Mouse (Mus musculus) left cerebral cortex, postnatal 14 days (tissue): ENCODE measurements around the gene Notch4. TPM values are rescaled to one million over a fixed set of nuclear protein-coding genes. Genes with fewer than 3 reads are reported as not detected.
A peak's percentile ranks its signal among the peaks of the same experiment; 100 is the strongest.
"Not testable (repeated sequence)": the region's sequence is repeated elsewhere in the genome, so short reads cannot be mapped to it uniquely, and the experiment has no call there.

Source experiments
- DNase-seq, 2 experiments: peaks; one replicate each; pipeline ENCODE4 v3.0.0; 2021 to 2022; ENCODE audit warnings: low spot score in 2 of 2, mixed read lengths in 1 of 2
- intact Hi-C: fragments of 180-260 bp; cut with DNase I; formaldehyde crosslinking; loops from one replicate; pipeline ENCODE4 v1.15.1; 2025
- long read RNA-seq, 2 experiments: library from polyadenylated mRNA; stranded (forward); transcript quantifications; one replicate each; pipeline ENCODE4 v2.0.0; 2021
- total RNA-seq, 2 experiments: library from RNA; stranded (reverse); gene quantifications; 2 replicates each; pipeline ENCODE4 v1.2.3; 2021

Gene Notch4
- 10 to 100 TPM; 10.0 to 10.9 TPM for total RNA-seq
- long read RNA-seq, experiment 1, full-length matches to known transcripts = 1 of 3 reads
- long read RNA-seq, experiment 1, partial matches to known transcripts = 1 of 3 reads
- long read RNA-seq, experiment 1, other reads (novel, unspliced or antisense) = 1 of 3 reads
- long read RNA-seq, experiment 2, full-length matches to known transcripts = 3 of 8 reads
- long read RNA-seq, experiment 2, partial matches to known transcripts = 4 of 8 reads
- long read RNA-seq, experiment 2, other reads (novel, unspliced or antisense) = 1 of 8 reads

- intact Hi-C loops = no loop called here
- DNase-seq = no peak
These were observed at the start of gene Notch4 for GRCm38 (mm10) chr17:34564003-34564421. Notch4 (plus strand) TSS chr17:34564268.

DNA sequence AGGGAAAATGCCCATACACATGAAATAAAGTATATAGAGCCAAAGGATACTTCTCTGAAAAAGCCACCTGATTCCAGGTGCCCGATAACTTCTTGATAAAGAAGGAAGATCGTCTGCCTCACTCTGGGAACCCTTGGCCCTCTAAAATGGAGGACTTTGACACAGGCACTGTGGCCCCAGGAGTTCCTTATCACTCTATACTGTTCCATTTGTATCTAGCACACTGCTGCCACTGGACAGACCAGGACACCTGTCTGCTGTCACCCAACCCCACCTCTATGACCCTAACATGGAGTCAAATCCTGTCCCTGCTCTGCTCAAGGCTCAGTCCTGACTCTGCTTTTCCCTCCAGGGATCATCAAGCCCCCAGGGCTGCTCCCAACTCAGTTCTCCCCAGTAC lies 47.6 kb upstream of the Notch4 start:
- DNase-seq = no peak
- intact Hi-C loops = no loop called here

GRCm38 (mm10) chr17:34517252-34517651 lies 46.8 kb upstream of the Notch4 start, which contains the start of gene Btnl6:
Btnl6 (minus strand) TSS chr17:34517352.
- DNase-seq = no peak
- intact Hi-C loops = no loop called here

GRCm38 (mm10) chr17:34517795-34518194 lies 46.3 kb upstream of the Notch4 start:
- intact Hi-C loops = no loop called here
- no peak for DNase-seq

DNA sequence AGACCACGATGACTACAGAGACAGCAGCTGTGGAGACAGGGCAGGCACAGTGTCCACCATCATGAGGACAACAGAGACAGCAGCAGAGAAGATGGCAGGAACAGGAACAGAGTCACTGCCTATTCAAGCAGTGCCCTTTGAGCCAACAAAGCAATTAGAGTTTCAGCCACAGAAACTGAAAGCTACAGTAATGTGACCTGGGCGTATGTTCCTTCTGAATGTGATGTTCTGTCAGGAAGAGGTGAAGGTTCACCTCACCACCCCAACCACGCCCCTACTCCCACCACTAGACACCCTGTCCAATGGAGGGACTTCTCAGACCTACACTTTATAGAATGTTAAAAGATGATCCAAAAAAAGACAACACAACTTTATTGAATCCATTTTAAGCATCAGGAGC lies 45.5 kb upstream of the Notch4 start:
- intact Hi-C loops, DNase-seq: not testable (repeated sequence)

GRCm38 (mm10) chr17:34519001-34519400 lies 45.1 kb upstream of the Notch4 start:
- DNase-seq = no peak
- intact Hi-C loops = no loop called here

DNA sequence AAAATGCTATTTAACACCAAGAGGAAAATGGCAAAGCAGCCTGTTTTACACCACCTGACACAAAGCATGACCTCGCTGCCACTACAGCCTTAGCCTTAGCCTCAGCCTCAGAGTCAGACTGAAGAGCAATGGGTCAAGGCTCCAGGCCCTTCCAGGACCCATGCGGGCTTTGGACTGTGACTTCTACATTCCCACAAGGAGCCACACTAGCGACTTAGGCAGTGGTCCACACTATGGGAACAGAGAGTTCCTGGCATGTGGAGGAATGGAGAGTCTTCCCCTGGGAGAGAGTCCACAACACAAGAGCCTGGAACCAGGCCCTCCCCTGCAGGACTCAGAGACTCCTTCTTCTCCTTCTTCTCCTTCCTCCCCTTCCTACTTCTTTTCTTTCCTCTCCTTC lies 31.4 kb upstream of the Notch4 start:
- intact Hi-C loops = no loop called here
- DNase-seq = no peak

- DNase-seq = not testable (repeated sequence)
These were observed 20.5 kb upstream of the Notch4 start for GRCm38 (mm10) chr17:34543567-34543966.

GRCm38 (mm10) chr17:34546797-34547196 lies 17.3 kb upstream of the Notch4 start:
- DNase-seq = no peak
- intact Hi-C loops = no loop called here

More at GRCm38 (mm10) chr17:34543567-34543966, 20.5 kb upstream of the Notch4 start:
- intact Hi-C loops = not testable (repeated sequence)

DNA sequence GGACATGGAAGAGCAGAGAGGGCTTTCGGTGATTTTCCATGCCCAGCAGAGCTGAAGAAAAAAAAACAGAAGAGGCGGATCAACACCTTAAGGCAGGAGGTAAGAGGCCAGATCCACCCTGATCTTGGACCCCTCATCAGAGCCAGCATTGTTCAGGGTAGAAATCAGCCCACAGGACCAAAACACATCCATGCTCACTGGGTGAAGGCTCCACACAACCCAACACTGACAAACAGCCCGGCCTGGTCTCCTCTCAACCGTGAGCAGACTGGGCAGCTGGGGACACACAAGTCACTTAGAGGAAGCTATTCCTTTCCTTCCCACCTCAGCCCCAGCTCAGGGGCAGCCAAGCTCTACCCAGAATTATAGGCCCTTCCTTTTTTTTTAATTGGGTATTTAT lies 16.5 kb upstream of the Notch4 start:
- intact Hi-C loops = no loop called here
- no peak for DNase-seq

DNA sequence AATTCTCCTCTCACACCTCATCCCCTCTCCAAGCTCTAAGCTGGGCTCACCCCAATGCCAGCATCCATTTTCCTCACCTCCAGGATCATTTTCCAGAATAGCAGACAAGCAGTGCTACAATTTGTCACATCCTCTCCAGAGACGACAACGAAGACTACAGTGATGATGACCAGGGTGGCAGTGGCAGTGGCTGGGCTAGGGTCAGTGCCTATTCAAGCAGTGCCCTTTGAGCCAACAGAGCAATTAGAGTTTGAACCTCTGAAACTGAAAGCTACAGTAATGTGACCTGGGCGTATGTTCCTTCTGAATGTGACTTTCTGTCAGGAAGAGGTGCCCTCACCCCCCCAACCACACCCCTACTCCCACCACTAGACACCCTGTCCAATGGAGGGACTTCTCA lies 14.9 kb upstream of the Notch4 start:
- no peak for DNase-seq
- intact Hi-C loops = no loop called here

DNA sequence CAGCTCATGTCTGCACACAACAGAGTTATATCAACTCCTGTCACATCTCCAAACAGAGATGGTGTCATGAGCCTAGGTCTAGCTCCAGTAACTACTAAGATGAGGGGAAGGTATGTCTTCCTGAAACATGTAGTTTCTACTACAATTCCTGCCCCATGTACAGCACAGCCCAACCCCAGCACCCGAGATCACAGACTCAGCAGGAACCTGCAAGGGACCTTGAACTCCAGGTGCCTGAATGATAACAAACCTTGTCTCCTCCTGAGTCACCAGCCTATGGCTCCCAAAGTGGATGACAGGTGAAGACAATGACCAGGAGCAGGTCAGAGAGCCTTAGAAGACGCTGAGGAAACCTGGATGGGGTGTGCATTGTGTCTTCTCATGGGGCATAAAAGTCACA lies 14.2 kb upstream of the Notch4 start:
- no peak for DNase-seq
- intact Hi-C loops = no loop called here

DNA sequence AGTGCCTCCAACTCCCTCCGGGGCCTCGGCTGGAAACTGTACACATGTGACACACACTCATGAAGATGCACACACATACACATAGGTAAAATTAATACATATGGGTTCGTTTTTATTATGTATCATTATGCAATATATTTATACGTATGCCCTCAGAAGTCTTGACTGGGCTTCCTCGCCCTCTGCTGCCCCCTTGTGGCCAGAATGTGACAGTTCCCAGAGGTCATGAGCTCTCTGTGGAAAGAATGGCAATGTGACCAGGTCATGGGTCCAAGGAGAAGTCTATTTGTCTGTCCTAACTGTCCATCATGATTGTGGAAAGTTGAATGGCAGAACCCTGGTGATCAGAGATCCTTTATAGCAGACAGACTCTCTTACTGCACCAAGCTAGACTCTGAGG lies 8.6 kb upstream of the Notch4 start:
- intact Hi-C loops = loop anchor here (5.0 kb wide), 1 partner anchor 113 kb away; no protein-coding TSS in a partner anchor

DNA sequence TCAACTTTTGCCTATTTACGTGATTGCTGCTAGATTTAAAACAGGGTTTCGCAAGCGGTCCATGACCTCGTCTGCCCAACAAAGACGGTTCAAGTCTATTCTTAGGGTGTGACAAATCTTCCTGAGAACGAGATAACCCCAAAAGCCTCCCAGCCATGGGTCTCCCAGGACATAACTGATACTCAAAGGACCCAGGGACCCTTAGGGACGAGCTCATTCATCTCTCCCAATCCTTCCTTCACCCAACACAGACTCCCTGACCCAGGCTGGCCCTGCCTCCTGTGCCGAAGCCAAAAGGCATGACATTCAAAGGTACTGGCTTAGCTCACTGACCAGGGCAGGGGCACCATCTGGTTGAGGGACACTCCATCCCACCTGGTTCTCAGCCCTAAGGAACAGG lies 7.7 kb upstream of the Notch4 start:
- intact Hi-C loops = loop anchor here (5.0 kb wide), 1 partner anchor 114 kb away; no protein-coding TSS in a partner anchor
- no peak for DNase-seq

More for the DNA sequence above, 8.6 kb upstream of the Notch4 start:
- peak; percentile 55 to 76 for DNase-seq

GRCm38 (mm10) chr17:34557411-34557810 lies 6.7 kb upstream of the Notch4 start:
- intact Hi-C loops = loop anchor here (5.0 kb wide), 1 partner anchor 115 kb away; no protein-coding TSS in a partner anchor
- no peak for DNase-seq

DNA sequence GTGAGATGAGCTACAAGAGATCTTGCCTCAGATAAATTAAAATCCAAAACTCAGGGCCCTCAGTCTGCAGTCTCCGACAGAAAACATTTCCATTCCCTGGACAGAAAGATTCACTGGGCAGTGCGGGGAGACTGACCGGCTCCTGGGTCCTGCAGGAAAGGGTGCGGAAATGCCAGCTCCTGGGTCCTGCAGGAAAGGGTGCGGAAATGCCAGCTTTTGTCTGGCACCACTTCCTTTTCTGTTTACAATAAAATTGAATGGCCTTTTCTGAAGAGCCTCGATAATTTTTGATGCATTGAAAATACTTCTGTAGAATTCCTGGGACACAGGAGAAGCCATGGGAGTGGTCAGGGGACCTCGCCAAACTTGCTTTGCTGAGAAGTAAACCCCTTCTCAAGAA lies 5.0 kb upstream of the Notch4 start:
- no peak for DNase-seq
- intact Hi-C loops = loop anchor here (5.0 kb wide), 1 partner anchor 117 kb away; no protein-coding TSS in a partner anchor

- intact Hi-C loops = loop anchor here (5.0 kb wide), 1 partner anchor 118 kb away; no protein-coding TSS in a partner anchor
- DNase-seq = no peak
These were observed 4.2 kb upstream of the Notch4 start for GRCm38 (mm10) chr17:34559895-34560294.

- no peak for DNase-seq
- intact Hi-C loops = no loop called here
These were observed 3.6 kb upstream of the Notch4 start for GRCm38 (mm10) chr17:34560438-34560837.

DNA sequence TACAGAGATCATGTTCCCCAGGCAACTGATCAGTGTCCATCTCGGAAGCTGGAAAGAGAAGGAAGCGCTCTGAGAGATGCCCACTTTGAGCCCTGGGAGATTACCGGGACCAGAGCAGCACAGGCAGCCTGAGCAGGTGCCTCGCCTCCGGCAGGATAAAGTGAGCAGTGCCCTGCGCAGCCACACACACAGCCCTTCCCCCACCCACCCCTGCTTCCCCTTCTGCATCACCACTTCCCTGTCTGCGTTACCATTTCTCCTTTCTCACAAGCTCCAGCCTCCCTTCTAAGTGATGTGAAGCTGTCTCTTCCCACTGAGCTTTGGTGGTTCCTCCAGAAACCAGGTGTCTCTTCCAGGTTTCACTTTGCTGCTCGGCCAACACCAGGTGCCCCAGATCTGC lies 2.9 kb upstream of the Notch4 start:
- intact Hi-C loops = no loop called here
- no peak for DNase-seq

DNA sequence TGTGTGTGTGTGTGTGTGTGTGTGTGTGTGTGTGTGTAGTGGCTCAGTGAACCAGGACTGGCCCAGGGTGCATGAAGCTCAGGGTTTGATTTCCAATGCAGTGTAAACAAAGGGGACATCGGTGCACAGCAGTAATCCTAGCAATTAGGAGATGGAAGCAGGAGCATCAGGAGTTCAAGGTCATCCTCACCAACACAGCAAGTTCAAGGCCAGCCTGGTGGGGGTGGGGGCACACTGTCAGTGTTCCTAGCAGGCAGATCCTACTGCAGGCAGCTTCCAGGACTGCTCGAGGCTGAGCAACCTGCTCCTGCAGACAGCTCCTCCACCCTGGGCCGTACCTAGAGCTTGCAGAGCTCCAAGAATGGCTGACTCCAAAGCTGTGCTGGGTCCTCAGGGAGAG lies 1.5 kb upstream of the Notch4 start:
- DNase-seq = no peak
- intact Hi-C loops = no loop called here

- no peak for DNase-seq
- intact Hi-C loops = no loop called here
These were observed 714 bp upstream of the Notch4 start for GRCm38 (mm10) chr17:34563354-34563753.
